Mouse (Mus musculus) heart, adult 11 months (tissue): ENCODE results near the gene Reps2.

ENCODE experiments used
- DNase-seq: peaks from one replicate; pipeline ENCODE4 v3.0.0; 2022

Reps2 gene

DNA sequence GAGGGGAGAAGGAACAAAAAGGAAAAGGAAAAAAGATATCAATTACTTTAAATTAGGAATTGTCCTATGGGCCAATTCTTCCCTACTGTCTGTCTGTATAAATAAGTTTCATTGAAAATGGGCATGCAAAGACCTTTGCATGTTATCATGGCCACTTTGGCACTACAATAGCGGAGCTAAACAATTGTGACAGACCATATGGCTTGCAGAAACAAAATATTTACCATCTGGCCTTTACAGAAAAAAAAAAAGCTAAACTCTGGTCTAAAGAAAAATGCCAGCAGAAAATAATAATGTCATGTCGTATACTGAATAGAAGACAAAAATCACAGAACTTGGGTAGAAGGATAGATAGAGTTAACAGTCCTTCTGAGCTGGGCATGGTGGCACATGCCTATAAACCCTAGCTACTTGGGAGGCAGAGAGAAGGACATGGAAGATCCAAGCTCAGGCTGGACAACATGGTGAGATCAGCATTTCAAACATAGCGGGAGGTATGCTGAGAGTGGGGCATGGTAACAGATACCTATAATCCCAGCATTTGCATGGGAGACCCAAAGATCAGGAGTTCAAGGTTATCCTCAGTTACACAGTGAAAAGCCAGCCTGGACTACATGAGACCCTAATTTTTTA, 54.2 kb downstream of the Reps2 start:
- no peak for DNase-seq

DNA sequence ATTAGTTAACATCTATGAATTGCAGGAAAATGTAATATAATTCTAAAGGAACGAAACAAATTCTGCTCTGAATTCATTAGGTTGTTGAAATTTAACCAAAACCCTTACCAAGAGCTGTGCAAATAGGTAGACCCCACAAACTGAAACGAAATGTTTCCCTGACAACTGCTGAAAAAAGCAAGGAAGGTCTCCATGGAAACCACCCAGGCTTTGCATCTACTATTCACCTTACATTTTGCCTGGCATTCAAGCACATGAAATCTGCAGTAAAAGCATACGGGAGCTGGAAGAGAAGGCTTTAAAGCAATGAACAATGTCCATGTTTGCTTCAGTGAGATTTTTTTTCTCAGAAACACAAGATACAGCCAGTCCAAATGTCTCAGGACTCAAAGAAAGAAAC, 59.1 kb downstream of the Reps2 start:
- DNase-seq: no peak

DNA sequence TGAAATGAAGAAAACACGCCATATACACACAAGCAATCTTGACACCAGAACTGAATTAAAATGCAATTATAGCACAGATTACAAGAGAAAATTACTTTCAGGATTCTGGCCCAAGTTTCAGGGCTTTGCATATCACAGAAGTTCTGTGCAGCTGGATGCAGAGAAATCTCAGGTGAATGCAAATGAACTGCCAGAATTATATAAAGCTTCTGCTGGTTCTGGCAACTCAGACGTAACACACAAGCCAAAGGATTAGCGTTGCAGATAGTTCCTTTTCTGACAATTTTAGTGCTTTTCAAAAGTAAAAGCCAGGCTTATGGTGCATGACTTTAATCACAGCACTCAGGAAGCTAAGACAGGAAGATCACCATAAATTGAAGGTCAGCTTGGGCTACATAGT, 62.9 kb downstream of the Reps2 start:
- no peak for DNase-seq

DNA sequence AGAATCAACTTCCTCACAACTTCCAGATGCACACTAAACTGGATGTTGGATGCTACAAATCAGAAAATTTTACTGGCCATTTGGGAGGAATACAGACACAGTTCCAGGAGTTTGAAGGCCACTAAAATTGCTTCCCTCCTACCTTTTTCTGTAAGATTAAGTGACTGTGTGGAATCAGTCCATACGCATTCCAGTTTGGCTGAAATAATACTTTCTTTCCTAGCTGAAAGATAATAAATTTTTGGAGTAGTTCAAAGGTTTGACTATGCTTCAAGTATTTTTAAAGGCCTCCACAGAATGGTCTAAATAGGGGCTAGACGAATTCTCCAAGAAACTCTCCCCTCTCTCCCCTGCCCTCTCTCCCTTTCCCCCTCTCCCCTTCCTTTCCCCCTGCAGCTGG, 75.0 kb downstream of the Reps2 start:
- DNase-seq: no peak

DNA sequence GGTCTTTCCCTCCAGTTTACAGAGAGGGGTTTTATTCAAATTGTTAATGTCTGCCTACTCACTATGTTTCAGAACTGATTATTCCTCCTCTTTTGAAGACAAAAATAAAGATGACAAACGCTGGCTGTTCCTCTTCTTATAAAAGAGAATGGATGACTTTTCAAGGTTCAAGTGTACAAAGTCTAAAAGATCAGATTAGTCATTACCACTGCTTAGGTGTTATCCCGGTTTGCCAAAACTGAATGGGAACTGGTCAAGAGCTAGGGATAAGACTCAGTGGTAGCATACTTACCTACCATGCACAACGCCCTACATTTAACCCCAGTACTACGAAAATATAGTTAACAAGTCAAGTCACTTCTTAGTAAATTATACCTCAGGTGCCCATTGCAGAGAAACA, 77.9 kb downstream of the Reps2 start:
- no peak for DNase-seq

DNA sequence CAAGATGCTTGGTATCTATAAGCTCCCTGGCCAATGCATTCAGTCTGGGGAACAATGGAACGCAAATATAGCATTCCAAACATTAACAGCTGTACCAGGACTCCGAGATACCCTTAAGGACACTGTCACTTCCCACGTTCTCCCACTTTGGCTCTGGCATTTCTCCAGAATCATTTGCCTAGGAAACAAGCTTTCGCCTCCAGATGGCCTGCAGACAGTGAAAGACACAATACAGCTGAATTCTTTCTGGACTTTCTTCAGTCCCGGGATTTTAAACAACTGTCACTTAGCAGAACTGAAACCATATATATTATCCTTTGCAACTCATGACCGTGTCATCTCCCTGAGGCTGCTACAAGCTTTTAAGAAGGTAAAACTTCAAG, 87.0 kb downstream of the Reps2 start:
- no peak for DNase-seq

DNA sequence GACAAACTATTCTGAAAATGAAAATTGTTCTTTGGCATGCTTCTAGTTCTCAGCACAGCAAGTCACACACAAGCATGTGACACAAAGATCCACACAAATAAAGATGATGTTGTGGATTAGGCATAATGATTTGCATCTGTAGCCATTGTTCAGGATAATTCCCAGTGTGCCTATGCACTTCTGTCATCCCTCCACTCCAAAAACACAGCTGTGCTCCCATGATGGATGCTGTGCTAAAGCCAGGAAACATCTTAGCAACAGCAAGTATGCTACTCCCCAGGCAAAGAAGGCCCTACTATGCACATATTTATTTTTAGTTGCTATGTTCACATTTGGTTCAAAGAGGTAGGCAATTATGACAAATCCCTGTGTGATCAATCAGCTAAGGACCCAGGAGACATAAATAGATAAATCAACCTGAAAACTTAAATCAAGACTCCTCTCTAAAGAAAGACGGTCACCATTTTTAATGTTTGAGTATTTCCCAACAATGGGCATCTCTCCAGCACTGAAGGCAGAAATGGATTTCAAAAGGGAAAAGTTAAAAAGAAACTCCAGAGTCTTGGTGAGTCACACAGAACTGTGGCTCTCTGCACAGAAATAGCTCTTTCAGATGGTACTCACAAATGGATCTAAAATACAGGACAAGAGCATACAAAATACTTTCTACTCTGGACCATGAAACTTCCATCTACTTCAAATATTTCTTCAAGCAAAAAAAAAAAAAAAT, 87.6 kb downstream of the Reps2 start:
- DNase-seq: no peak

DNA sequence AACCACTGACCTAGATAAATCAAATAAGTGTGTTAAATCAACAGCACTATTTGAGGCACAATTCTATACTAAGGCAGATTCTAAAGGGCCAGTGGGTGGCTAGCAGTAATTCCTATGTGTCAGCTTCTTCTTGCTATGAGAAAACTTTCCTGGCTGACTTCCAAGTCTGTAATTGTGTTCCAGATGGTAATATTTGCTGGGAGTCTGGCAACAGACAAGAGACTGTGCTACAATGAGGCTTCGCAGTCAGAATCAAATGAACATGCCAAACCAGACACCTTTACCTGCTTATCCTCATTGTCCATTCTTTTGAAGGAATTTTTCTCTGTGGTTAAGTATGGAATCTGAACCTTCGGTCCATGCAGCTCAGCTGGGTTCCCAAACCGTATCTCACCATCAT, 88.9 kb downstream of the Reps2 start:
- no peak for DNase-seq

DNA sequence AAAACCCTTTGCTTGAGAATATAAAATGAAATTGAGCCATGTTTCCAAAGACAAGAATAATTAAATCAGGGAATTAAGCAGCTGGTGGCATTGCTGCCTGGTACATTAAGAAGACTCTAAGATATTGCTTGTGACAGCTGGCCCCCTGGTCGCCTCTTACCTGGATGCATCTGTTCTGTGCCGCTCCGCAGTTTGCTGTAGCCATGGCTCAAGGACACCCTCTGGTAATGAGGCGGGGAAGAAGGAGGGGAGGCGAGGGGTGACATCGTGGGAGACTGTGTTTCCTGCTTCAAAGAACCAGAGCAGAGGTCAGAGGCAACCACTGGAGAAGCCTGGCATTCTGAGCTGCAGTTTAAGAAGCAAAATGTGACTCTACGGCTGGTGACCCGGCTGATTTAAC, 91.1 kb downstream of the Reps2 start:
- no peak for DNase-seq

DNA sequence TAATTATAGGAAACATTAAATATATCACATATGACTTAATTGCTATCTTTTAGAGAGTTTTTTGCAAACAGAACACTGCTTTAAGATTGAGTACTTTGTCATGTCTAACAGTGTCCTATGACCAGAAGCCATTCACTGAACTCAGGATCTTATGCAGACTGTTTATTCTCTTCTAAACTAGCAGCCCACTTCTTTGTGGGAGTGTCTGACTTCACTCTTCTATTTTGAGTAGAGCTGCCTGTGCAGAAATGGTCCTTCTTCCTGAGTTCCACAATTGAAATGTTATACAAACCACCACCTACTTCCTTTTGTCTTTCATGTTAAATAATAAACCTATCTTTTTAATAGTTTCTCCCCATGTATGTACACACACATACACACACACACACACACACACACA, 98.4 kb downstream of the Reps2 start:
- no peak for DNase-seq

DNA sequence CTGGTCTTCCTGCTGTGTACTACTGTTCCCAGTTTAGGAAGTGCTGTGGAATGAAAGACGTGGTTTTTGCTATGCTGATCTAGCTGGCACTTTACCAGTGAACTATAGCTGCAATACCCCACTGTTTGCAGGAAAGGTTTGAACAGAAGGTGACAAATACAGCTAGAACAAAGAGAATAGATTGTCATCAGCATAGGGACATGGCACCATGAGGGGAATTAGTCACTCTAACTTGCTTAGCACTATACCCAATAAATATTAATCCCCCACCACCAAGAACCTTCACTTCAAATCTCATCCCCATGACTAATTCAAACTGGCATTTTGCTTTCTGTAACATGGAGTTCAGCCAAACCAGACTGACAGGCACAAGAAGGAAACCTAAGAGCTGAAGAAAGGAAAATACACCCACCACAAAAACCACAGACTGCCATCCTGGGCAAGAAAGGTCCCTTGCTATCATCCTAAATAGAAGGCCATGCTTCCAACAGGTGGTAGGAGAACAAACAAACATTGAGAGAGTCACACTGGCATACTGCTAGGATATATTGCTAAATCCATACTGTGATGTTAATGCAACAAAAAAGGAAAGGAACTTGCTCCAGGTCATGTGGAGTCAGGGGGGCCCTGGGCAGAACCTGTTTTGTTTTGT, 100.7 kb downstream of the Reps2 start:
- no peak for DNase-seq

DNA sequence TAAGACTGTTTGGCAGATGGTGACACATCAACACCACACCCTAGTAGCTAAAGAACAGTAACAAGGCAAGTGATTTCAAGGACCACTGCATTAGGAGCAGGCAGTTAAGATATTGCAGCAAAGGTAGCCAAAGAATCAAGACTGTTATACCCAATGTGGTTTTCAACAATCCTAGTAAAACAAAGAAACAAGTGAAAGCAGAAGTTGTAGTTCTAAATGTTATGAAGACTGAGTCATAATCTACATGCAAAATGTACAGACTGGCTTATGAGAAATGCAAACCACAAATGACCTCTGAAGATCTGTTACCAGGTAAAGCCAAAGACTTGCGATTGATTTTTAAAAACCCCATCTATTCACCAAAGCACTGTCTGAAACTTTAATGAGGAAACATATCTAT, 101.5 kb downstream of the Reps2 start:
- no peak for DNase-seq

DNA sequence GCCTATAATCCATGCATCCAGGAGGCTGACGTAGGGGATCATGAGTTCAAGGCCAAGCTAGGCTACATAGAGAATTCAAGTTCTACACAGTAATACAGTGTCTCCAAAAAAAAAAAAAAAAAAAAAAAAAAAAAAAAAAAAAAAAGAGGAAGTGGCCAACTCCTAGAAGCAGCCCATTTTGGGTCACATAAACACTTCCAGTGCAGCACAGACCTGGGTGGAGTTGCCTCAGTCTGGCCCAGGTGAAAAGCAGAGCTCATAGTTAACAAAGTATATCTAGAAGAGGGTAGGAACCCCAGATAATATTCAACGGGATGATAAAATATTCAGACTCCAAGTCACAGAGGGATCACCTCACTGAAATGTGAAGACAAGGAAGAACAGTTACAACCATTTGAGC, 112.4 kb downstream of the Reps2 start:
- no peak for DNase-seq

DNA sequence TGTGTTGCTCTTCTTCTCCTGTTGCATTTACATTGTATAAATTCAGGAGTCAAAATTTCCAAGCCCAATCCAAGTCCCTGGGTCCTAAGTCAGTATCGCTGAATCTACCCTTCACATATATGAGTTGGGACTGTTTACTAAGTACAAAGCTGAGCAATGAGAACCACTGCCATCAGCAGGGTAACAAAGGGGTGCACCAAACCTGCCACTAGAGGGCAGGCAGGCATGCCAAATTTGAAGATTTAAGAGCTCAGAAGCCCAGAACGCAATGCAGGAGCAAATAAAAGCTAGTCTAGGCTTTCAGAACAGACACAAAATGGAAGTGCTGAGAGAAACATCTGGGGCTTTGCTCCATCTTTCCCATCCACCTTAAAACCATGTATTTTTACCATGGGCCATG, 116.2 kb downstream of the Reps2 start:
- DNase-seq: peak; percentile 76

DNA sequence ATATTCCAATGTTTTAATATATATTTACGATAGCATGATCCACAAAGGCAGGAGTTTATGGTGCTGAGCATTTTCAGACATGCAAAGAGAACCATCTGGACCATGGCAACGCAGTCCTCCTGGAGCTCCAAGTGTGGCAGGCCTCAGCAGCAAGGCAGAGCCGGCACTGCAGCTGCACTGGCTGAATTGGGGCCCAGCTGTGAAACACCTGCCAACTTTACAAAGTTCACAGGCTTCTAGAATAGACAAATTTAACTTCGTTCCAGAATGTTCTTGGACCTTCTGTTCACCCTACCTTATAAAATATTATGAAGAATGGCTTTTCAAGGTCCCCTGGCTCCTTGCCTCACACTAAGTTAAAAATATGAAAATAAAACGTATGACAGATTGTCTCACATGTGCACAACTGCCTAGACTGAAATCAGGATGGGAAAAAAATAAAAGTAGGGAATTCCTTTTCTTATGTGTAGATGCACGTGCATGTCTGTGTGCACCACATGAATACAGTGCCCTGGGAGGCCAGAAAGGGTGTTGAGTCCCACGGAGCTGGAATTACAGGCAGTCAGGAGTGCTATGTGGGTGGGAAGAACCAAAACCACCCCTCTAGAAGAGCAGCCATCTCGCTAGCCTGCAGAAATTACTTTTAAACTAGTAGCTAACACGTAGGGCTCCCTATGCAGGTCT, 121.5 kb downstream of the Reps2 start:
- DNase-seq: peak; percentile 93

DNA sequence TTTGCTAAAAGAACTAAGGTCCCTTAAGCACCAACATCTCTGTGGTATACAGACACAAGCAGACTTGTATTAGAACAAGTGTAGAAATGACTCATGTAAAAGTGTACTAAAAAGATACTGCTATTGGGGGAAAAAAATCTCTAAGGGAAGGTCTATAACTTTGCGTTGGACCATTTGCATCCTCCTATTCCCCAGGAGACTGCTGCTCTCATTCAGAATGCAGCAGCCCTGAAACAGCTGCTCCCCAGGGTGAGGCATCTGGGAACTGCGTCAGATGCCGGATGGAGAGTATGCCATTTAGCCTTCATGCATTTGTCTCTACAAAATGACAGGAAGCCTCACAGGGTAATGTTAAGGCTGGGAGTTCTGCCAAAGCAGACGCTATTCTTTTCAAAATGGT, 122.3 kb downstream of the Reps2 start:
- peak; percentile 91 for DNase-seq

DNA sequence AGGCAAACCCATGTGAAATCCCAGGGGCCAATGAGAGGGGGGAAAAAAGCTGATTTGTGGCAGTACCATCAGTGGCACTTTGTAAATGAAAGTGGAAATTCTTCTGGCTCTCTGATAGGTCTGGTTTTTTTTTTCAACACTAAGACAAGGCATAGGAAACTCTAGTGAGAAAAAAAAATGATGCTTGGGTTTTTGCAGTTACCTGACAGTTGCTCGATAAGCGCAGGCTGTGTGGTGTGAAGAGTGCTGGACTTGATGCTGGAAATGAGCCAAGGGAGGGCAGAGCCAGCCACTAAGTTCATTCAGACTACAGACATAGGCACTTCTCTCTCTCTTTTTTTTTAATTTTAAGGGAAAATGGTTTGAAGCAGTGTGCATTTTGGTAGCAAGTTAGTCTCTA, 123.1 kb downstream of the Reps2 start:
- no peak for DNase-seq

DNA sequence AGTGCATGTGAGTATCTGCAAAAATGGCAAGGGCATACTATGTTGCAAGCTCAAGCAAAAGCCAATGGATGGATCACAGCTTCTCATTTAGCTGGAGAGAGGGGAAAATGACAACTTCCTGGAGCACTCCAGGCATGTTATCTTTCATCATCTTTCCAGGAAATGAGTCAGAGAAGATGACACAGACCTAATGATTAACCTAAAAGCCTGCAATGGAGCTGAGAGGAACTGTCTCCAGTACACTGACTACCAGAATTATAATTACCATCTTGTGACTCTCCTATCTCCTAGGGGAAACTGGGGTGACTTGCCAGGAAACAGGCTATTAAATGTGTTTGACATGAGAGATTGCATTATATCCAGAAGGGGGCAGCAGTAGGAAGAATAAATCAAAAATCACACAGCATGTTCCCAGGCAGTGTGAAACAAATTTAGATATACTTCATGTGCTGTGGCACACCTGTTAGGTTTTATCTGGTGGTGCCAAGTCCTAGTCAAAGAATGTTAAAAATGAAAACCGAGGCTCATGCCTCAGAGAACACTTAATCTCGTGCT, 132.9 kb downstream of the Reps2 start:
- no peak for DNase-seq

DNA sequence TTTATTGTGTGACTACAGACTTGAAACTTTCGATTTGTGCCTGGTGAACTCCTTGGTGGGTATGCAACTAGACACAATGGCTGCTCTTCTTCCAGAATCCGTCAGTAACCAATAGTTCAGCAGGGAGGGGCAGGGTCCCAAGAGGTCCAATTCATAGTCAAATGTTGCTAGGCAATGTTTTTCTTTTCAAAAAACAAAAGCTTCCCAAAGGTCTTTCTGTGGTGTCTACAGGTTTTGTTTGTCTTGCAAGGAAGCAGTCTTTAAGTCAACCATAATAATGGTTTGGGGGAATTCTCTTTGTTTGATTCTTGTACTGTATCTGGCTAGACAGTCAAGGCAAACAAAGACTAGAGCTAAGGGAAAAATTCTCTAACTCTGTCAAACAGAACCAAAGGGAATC, 138.3 kb downstream of the Reps2 start:
- DNase-seq: no peak

DNA sequence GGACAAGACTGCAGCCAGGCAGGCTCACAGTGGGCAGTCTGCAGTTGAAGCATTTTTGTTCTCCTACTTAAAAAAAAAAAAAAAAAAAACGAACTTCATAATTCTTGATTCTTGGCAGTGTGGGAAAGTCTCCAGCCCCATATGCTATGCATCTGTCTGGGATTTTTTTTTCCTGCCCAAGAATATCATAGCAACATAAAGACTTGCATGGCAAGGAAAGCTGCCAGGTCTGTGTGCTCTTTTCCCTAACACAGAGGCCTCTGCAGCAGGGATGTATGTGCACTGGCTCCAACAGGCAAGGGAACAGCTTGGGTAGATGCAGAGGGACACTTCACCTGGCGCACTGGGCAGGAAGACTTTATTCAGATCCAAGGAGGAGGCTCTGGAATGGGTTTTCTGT, 140.0 kb downstream of the Reps2 start:
- no peak for DNase-seq

DNA sequence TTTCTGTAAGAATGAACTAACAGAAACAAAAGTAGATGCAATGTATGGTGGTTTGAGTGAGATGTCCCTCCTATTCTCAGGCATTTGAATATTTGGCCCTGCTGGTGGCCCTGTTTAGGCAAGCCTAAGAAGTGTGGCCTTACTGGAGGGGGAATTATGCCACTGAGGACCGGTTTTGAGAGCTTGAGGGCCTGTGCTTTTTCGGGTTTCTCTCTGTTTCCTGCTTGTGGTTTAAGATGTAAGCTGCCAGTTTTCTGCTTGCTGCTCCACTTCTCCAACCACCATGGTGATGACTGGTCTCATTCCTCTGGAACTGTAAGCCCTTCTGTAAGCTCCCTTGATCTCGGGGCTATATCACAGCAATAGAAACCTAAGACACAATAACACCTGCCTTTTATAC, 142.5 kb downstream of the Reps2 start:
- no peak for DNase-seq

DNA sequence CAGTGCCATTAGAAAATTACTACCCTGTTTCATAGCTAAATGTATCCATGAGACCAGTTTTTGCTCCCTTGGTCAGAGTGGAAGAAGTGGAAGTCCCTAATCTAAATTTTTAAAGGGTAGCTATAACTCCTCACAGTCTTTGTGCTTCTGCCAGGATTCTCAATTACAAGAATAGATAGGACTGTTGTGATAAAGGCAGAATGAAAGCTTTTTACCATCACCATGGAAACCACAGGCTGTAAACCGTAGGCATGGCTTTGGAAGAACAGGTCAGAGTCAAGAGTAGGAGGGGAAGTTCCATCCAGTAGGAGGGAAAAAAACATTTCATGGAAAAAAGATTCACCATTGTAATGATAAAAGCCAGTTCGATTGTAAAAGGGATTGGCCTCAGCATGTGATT, 147.0 kb downstream of the Reps2 start:
- DNase-seq: no peak

DNA sequence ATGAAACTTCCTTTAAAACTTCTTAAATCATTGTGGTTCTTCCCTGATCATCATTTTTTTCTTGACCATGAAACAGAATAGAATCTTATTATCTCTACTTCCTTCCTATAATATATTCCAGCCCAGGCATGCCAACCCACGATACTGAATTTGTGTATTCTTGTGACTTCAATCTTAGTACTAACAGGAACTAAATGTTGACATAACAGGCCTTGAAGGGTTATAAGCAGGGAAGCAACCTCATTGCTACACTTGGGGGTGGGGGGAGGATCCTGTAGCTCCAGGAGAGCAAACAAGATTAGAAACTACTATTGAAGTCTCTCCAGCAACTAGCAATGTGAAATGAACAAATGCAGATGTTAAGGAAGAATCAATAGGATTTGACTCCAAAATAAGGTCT, 154.8 kb downstream of the Reps2 start:
- DNase-seq: no peak

DNA sequence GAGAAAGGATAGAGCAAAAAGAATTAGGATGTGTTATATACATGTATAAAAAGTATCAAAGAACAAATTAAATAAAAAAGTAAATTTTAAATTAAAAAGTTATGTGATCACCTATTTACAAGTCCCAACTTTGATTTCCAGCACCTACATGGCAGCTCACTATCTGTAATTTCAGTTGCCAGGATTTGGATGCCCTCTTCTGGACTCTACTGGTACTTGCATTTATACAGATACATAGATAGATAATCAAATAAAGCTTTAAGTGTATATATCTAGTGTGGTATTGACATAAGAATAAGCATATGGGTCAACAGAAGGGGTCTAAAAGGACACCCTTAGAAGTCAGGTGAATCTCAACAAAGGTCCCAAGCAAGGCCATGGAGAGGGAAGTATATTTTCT, 155.7 kb downstream of the Reps2 start:
- DNase-seq: no peak
